Mouse (Mus musculus) cortical plate, adult 2 months (tissue): ENCODE results near the gene Med29. TPM values are rescaled to one million over a fixed set of nuclear protein-coding genes. Genes with fewer than 3 reads are reported as not detected.

Source experiments
- H3K27ac ChIP-seq: fragments of 200-500 bp; 2 replicates; pipeline ENCODE4 v1.5.1; 2012; ENCODE audit warnings: low read length, control low read depth, inconsistent platforms; ENCODE audit not compliant: insufficient read depth
- H3K4me1 ChIP-seq: fragments of 200-500 bp; 2 replicates; pipeline ENCODE4 v1.6.1; 2011; ENCODE audit warnings: low read length; ENCODE audit not compliant: control insufficient read depth, insufficient read depth
- H3K4me3 ChIP-seq: fragments of 200-500 bp; 2 replicates; pipeline ENCODE4 v1.5.1; 2011; ENCODE audit warnings: mild to moderate bottlenecking, low read length, control low read depth; ENCODE audit not compliant: insufficient read depth
- CTCF ChIP-seq: fragments of 200-500 bp; IDR thresholded peaks from 2 replicates; pipeline ENCODE4 v1.5.1; 2011; ENCODE audit warnings: mild to moderate bottlenecking, control low read depth, low read length; ENCODE audit not compliant: insufficient read depth; ENCODE audit errors: extremely low read depth
- POLR2A ChIP-seq: fragments of 200-500 bp; IDR thresholded peaks from 2 replicates; pipeline ENCODE4 v1.6.1; 2011; ENCODE audit warnings: mild to moderate bottlenecking, low read length, control low read depth; ENCODE audit not compliant: insufficient read depth; ENCODE audit errors: extremely low read depth
- polyA plus RNA-seq: library from polyadenylated mRNA; depleted of rRNA; stranded (reverse); fragments of >200 nt; gene quantifications from 2 replicates; pipeline ENCODE4 v1.2.3, GENCODE M21; 2012

Gene Med29
- polyA plus RNA-seq, 1 experiment: 42.6 TPM

DNA sequence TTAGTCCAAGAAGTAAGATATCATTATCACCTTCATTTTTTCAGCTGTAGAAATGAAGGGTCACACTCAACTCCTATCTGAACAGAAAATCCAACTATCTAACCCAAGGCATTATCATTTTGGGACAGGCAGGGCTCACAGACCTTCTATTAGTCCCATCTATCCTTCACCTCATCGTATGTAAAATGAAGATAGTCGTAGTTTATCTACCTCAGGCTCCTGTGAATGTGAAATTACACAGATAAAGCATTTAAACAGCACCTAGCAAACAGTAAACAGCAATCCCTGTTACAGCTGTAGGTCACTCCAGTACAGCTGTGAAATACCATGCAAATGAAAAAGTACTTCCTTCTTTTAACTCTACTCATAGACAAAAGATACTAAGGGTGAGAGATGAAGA is 39.7 kb upstream of the Med29 start:
- H3K4me3 ChIP-seq: no peak overlapping the region
- TF ChIP-seq CTCF: no peak
- TF ChIP-seq POLR2A: no peak
- no peak overlapping the region for H3K27ac ChIP-seq
- H3K4me1 ChIP-seq: peaks cover 3% of the 10 kb centered on the region; the same call in 1 of the 2 replicates

DNA sequence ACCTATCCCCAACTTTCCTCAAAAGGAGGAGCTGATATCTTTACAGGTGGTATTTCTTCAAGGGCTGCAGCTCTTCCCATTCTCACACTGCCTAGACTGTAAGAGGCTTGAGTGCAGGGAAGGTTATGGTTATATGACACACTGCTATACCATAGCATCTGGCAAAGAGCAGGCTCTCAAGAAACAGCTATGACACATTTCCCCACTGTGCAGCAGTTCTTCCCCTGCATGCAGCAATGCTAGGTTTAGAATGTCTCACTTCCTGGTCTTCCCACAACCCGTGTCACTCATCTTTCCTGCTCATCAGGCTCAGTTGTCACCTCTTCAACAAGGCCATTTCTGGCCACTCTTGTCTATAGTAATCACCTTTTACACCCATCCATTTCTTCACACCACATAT is 38.0 kb upstream of the Med29 start:
- peaks cover 4% of the 10 kb centered on the region; the same call in 1 of the 2 replicates for H3K4me1 ChIP-seq
- no peak for TF ChIP-seq CTCF
- TF ChIP-seq POLR2A: no peak
- no peak overlapping the region for H3K4me3 ChIP-seq
- no peak overlapping the region for H3K27ac ChIP-seq

DNA sequence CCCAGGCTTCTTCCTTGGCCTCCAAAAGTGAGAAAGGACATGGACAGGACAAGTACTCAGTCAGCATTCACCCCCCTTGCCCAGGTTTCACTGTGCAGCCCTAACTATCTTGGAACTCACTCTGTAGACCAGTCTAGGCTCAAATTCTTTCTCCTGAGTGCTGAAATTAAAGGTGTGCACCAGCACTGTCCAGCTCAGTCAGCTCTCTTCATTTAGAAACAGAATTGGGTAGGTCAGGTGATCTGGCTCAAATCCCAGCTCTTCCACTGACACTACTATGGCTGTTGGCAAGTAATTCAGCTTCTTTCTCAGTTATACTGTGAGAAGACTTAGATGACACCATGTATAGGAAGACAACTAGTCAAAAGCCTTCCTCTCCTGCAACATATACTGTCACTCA is 35.2 kb upstream of the Med29 start:
- Histone ChIP-seq H3K4me3 (no peak overlapping the region), H3K27ac (no peak overlapping the region), H3K4me1 (peaks cover 4% of the 10 kb centered on the region; the same call in 1 of the 2 replicates)
- no peak for TF ChIP-seq POLR2A
- no peak for TF ChIP-seq CTCF

DNA sequence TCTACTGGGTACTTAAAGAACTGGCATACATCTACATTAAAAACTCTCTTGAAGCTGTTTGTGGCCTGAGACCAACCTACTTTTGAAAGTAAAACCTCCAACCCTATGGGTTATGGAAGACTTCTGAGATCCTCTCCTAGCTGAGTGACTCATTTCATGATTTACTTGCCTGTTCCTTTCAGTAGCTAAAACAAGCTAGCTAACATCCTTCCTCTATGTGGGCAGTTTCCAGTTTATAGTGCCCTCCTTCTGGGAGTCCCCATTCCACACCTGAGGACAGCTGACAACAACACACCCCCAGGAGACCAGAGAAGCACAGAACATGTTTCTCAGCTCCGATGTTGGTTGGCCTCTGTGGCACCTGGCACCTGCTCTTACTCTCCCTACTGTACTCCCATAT is 30.5 kb upstream of the Med29 start:
- H3K27ac ChIP-seq: no peak overlapping the region
- H3K4me1 ChIP-seq: peaks cover 3% of the 10 kb centered on the region; the same call in 1 of the 2 replicates
- TF ChIP-seq POLR2A (no peak), CTCF (no peak)
- H3K4me3 ChIP-seq: no peak overlapping the region

DNA sequence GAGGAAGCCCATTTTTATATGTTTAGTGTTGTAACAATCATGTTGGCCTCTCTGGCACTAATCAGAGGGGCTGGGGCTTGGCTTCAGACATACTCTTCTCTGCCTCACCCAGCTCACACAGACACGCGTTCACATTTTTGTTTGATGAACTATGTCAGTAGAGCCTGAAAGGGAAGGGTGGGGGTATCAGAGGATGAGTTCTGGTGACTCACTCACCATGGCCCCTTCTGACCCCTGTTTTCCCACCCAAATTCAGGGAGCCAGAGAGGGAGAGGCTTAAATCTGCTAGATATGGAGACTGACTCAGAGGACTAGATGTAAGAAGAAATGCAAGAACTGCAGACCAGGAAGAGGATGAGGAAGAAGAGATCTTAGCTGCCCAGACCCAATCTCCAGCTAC is 26.9 kb upstream of the Med29 start:
- Histone ChIP-seq H3K27ac (no peak overlapping the region), H3K4me3 (no peak overlapping the region), H3K4me1 (peaks cover 2% of the 10 kb centered on the region; the same call in 1 of the 2 replicates)
- TF ChIP-seq CTCF: no peak

DNA sequence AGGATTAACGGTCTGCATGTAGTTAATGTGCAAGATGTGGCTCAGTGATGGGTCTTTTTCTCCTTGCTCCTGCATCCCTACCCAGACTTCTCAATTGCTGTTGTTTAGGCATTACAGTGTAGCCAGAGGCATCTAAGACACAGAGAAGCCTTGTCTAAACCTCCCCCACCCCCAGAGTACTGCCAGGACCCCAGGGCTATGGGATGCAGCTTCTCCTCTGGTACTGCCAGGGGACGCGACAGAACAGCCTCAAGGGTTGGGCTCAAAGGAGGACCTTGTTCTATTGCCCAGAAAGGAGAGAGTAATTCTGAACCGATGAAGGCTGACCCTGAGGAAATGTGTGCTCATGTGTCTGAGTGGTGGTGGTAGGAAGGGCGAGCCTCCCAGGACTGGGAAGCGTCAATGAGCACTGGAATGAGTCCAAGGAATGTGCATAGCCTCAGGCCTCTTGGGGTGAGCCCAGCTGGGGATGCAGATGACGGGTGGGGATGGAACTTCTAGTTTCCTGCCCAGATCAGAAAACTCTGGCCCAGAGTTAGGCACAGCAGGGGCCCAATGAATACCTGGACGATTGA is 25.7 kb upstream of the Med29 start:
- Histone ChIP-seq H3K4me1 (peaks cover 2% of the 10 kb centered on the region; the same call in 1 of the 2 replicates), H3K27ac (no peak overlapping the region), H3K4me3 (no peak overlapping the region)
- TF ChIP-seq CTCF (no peak), POLR2A (no peak)

DNA sequence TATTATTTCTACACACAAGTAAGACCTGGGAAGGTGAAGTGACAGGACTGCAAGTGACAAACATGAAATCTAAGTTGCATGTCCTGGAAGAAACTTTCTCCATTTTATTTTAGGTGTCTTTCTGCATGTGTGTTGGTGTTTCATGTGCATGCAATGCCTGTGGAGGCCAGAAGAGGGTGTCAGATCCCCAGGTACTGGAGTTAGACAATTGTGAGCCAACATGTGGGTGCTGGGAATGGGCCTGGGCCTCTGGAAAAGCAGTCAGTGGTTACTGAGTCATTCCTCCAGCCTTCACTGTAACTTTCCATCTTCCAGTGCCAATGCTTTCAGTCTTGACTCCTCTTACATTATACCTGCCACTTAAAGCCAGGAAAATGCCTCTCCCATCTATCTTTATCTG is 24.9 kb upstream of the Med29 start:
- Histone ChIP-seq H3K4me1 (peaks cover 2% of the 10 kb centered on the region; the same call in 1 of the 2 replicates), H3K4me3 (no peak overlapping the region), H3K27ac (no peak overlapping the region)
- TF ChIP-seq CTCF (no peak), POLR2A (no peak)

DNA sequence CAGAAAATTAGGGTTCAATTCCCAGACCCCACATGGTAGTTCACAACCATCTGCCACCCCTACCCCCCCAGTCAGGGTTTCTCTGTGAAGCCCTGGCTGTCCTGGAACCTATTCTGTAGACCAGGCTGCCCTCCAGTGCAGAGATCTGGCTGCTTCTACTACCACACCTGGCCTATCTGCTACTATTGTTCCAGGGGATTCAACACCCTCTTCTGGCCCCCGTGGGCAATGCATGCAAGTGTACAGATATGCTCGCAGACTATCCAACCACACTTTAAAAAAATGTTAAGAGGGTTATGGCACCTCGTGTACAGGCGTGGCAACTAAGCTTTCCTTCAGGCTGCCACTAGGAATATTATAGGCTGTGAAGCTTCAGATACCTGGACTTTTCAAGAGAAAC is 20.3 kb upstream of the Med29 start:
- Histone ChIP-seq H3K27ac (no peak overlapping the region), H3K4me3 (no peak overlapping the region), H3K4me1 (no peaks in the 10 kb centered on the region; the same call in 1 of the 2 replicates)
- TF ChIP-seq CTCF (no peak), POLR2A (no peak)

DNA sequence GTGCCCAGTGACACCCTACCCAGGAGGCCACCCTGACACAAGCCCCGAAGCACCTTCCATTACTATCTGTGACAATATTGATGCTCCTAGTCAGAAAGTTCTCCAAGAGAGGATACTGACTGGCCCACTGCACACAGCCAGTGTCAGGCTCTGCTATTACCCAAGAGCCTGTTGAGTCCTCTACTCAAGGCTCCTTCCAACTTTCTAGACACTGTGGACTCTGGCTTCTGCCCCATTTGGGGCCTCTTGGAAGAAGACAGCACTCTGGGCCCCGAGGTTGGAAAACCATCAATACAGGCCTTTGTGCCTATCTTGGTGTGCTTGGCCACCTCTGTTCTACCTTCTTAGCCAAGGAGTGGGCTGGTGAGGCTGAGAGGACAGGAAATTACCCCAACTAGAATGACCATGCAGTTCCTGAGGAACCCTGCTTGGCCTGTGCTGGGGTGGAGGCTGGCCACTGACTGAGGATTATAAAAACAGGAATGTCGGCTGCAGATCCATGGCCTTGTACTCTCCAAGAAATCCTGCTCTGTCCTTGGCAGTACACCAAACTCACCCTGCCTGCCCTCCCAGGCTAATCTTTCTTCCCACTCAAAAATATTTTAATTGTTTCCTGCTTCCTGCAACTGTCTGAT is 18.4 kb upstream of the Med29 start:
- Histone ChIP-seq H3K27ac (peak overlapping the region; percentile 29; the same call in 1 of the 2 replicates), H3K4me1 (no peaks in the 10 kb centered on the region; the same call in 1 of the 2 replicates), H3K4me3 (no peak overlapping the region)
- TF ChIP-seq POLR2A: no peak
- no peak for TF ChIP-seq CTCF

DNA sequence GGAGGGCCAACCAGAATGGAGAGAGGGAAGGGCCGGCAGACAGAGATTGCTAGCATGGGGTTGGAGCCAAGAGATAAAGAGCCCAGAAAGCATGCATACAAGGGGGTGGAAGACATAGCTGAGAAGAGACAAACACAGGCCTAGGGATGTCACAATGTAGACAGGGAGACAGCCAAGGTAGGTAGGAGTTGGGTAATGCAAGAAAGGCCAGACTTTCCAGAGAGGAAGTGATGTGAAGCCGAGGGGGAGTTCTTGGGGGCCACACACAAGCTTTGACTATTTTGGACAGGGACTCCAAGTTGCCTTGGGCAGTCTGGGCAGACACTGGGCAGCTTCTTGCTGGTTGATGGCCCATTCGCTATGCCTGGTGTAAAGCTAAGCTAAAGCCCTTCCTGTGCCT is 9.4 kb upstream of the Med29 start:
- Histone ChIP-seq H3K4me1 (no peaks in the 10 kb centered on the region), H3K27ac (no peak overlapping the region), H3K4me3 (no peak overlapping the region)
- TF ChIP-seq CTCF: no peak
- no peak for TF ChIP-seq POLR2A

DNA sequence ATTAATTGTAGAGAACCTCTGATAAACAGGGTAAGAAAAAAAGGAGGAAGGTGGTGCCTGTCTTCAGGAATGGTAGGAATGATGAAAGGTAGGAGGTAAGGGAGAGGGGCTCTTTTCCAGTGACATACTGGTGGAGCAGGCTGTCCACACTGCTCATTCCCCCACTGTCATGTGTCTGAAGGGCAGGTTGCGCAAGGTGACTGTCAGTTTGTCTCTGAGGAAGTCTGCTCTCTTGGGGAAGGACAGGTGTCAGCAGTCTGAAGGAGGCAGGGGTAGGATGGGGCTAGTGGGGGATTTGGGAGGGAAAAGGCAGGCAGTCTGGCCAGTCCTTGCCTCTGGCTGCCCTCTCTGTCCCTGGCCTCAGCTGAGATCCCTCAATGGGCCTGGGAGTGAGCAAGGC is 8.5 kb upstream of the Med29 start:
- Histone ChIP-seq H3K27ac (no peak overlapping the region), H3K4me1 (no peaks in the 10 kb centered on the region), H3K4me3 (no peak overlapping the region)
- TF ChIP-seq POLR2A: no peak
- TF ChIP-seq CTCF: no peak
